Mouse (Mus musculus): ENCODE data around the gene Dglucy. TPM values are rescaled to one million over a fixed set of nuclear protein-coding genes. Genes with fewer than 3 reads are reported as not detected.

Dglucy gene
- polyA plus RNA-seq, 1 experiment from 2014 or later: 2.8 TPM

GRCm38 (mm10) chr12:100841211-100841792 is 62.4 kb downstream of the Dglucy start:
- Histone ChIP-seq H3K9ac (ENCODE audit: low read length) (no peak overlapping the region), H3K36me3 (ENCODE audit: control insufficient read depth, insufficient read depth, low read length) (no peaks in the 10 kb centered on the region), H3K27me3 (ENCODE audit: control insufficient read depth, insufficient read depth, low read length) (no peaks in the 10 kb centered on the region), H3K4me1 (replicated peaks; ENCODE audit: control insufficient read depth, insufficient read depth) (no peaks in the 10 kb centered on the region), H3K4me2 (replicated peaks; ENCODE audit: low read depth) (no peak overlapping the region), H3K4me3 (ENCODE audit: low read depth, low read length) (no peak overlapping the region), H3K9me3 (ENCODE audit: control insufficient read depth, low read length) (no peaks in the 10 kb centered on the region), H3K27ac (replicated peaks) (no peak overlapping the region)
- TF ChIP-seq CTCF (IDR thresholded peaks at IDR 0.05; ENCODE audit: low read depth): peak; percentile 98
- no peak for TF ChIP-seq EP300 (optimal IDR thresholded peaks at IDR 0.05)
- ATAC-seq (ENCODE audit: low FRiP score, low TSS enrichment) (peak; percentile 67), DNase-seq (ENCODE audit: low spot score) (peak; percentile 80)
- WGBS: 20% methylated on average over 3 of the region's 3 CpGs

GRCm38 (mm10) chr12:100843171-100843570 is 64.3 kb downstream of the Dglucy start:
- ATAC-seq (ENCODE audit: low FRiP score, low TSS enrichment): no peak
- H3K9ac ChIP-seq (ENCODE audit: low read length): no peak overlapping the region

GRCm38 (mm10) chr12:100844546-100844945 is 65.7 kb downstream of the Dglucy start:
- TF ChIP-seq EP300 (optimal IDR thresholded peaks at IDR 0.05): no peak
- TF ChIP-seq CTCF (IDR thresholded peaks at IDR 0.05; ENCODE audit: low read depth): no peak
- WGBS: 85% methylated on average over 7 of the region's 7 CpGs

More at GRCm38 (mm10) chr12:100843171-100843570, 64.3 kb downstream of the Dglucy start:
- TF ChIP-seq EP300 (optimal IDR thresholded peaks at IDR 0.05) (no peak), CTCF (IDR thresholded peaks at IDR 0.05; ENCODE audit: low read depth) (no peak)
- no peak overlapping the region for H3K4me3 ChIP-seq (ENCODE audit: low read depth, low read length)
- no peaks in the 10 kb centered on the region for H3K9me3 ChIP-seq (ENCODE audit: control insufficient read depth, low read length)
- WGBS: 65% methylated on average over 4 of the region's 4 CpGs
- H3K36me3 ChIP-seq (ENCODE audit: control insufficient read depth, insufficient read depth, low read length): no peaks in the 10 kb centered on the region
- no peaks in the 10 kb centered on the region for H3K27me3 ChIP-seq (ENCODE audit: control insufficient read depth, insufficient read depth, low read length)
- H3K4me1 ChIP-seq (replicated peaks; ENCODE audit: control insufficient read depth, insufficient read depth): no peaks in the 10 kb centered on the region
- no peak overlapping the region for H3K4me2 ChIP-seq (replicated peaks; ENCODE audit: low read depth)
- peak; percentile 2 for DNase-seq (ENCODE audit: low spot score)
- no peak overlapping the region for H3K27ac ChIP-seq (replicated peaks)

GRCm38 (mm10) chr12:100845829-100846228 is 67.0 kb downstream of the Dglucy start:
- H3K4me1 ChIP-seq (replicated peaks; ENCODE audit: control insufficient read depth, insufficient read depth): no peaks in the 10 kb centered on the region
- no peaks in the 10 kb centered on the region for H3K36me3 ChIP-seq (ENCODE audit: control insufficient read depth, insufficient read depth, low read length)
- no peak overlapping the region for H3K4me3 ChIP-seq (ENCODE audit: low read depth, low read length)
- H3K9me3 ChIP-seq (ENCODE audit: control insufficient read depth, low read length): no peaks in the 10 kb centered on the region
- H3K9ac ChIP-seq (ENCODE audit: low read length): no peak overlapping the region
- TF ChIP-seq EP300 (optimal IDR thresholded peaks at IDR 0.05) (no peak), CTCF (IDR thresholded peaks at IDR 0.05; ENCODE audit: low read depth) (peak; percentile 57)
- 30% methylated on average over 2 of the region's 2 CpGs for WGBS
- DNase-seq (ENCODE audit: low spot score) (peak; percentile 10), ATAC-seq (ENCODE audit: low FRiP score, low TSS enrichment) (no peak)
- H3K27ac ChIP-seq (replicated peaks): no peak overlapping the region
- no peaks in the 10 kb centered on the region for H3K27me3 ChIP-seq (ENCODE audit: control insufficient read depth, insufficient read depth, low read length)
- H3K4me2 ChIP-seq (replicated peaks; ENCODE audit: low read depth): no peak overlapping the region

More at GRCm38 (mm10) chr12:100844546-100844945, 65.7 kb downstream of the Dglucy start:
- Histone ChIP-seq H3K9me3 (ENCODE audit: control insufficient read depth, low read length) (no peaks in the 10 kb centered on the region), H3K4me1 (replicated peaks; ENCODE audit: control insufficient read depth, insufficient read depth) (no peaks in the 10 kb centered on the region), H3K4me2 (replicated peaks; ENCODE audit: low read depth) (no peak overlapping the region), H3K27ac (replicated peaks) (no peak overlapping the region), H3K4me3 (ENCODE audit: low read depth, low read length) (no peak overlapping the region), H3K27me3 (ENCODE audit: control insufficient read depth, insufficient read depth, low read length) (no peaks in the 10 kb centered on the region), H3K9ac (ENCODE audit: low read length) (no peak overlapping the region), H3K36me3 (ENCODE audit: control insufficient read depth, insufficient read depth, low read length) (no peaks in the 10 kb centered on the region)
- DNase-seq (ENCODE audit: low spot score) (peak; percentile 3), ATAC-seq (ENCODE audit: low FRiP score, low TSS enrichment) (no peak)

- H3K27me3 ChIP-seq (ENCODE audit: control insufficient read depth, insufficient read depth, low read length): no peaks in the 10 kb centered on the region
- no peak for ATAC-seq (ENCODE audit: low FRiP score, low TSS enrichment)
- no peaks in the 10 kb centered on the region for H3K9me3 ChIP-seq (ENCODE audit: control insufficient read depth, low read length)
- H3K4me3 ChIP-seq (ENCODE audit: low read depth, low read length): no peak overlapping the region
- no peak for TF ChIP-seq CTCF (IDR thresholded peaks at IDR 0.05; ENCODE audit: low read depth)
- TF ChIP-seq EP300 (optimal IDR thresholded peaks at IDR 0.05): no peak
- no peak overlapping the region for H3K4me2 ChIP-seq (replicated peaks; ENCODE audit: low read depth)
- H3K27ac ChIP-seq (replicated peaks): no peak overlapping the region
- H3K9ac ChIP-seq (ENCODE audit: low read length): no peak overlapping the region
- no peaks in the 10 kb centered on the region for H3K36me3 ChIP-seq (ENCODE audit: control insufficient read depth, insufficient read depth, low read length)
- H3K4me1 ChIP-seq (replicated peaks; ENCODE audit: control insufficient read depth, insufficient read depth): no peaks in the 10 kb centered on the region
- DNase-seq (ENCODE audit: low spot score): no peak
- 68% methylated on average over 1 of the region's 1 CpGs for WGBS
Observed at GRCm38 (mm10) chr12:100846566-100846965, 67.7 kb downstream of the Dglucy start.

GRCm38 (mm10) chr12:100847437-100848080 is 68.7 kb downstream of the Dglucy start:
- Histone ChIP-seq H3K27me3 (ENCODE audit: control insufficient read depth, insufficient read depth, low read length) (no peaks in the 10 kb centered on the region), H3K4me2 (replicated peaks; ENCODE audit: low read depth) (no peak overlapping the region), H3K27ac (replicated peaks) (no peak overlapping the region), H3K9ac (ENCODE audit: low read length) (no peak overlapping the region), H3K4me1 (replicated peaks; ENCODE audit: control insufficient read depth, insufficient read depth) (no peaks in the 10 kb centered on the region), H3K36me3 (ENCODE audit: control insufficient read depth, insufficient read depth, low read length) (no peaks in the 10 kb centered on the region), H3K9me3 (ENCODE audit: control insufficient read depth, low read length) (no peaks in the 10 kb centered on the region), H3K4me3 (ENCODE audit: low read depth, low read length) (no peak overlapping the region)
- TF ChIP-seq EP300 (optimal IDR thresholded peaks at IDR 0.05): no peak
- no peak for TF ChIP-seq CTCF (IDR thresholded peaks at IDR 0.05; ENCODE audit: low read depth)
- no peak for DNase-seq (ENCODE audit: low spot score)
- WGBS: 47% methylated on average over 11 of the region's 11 CpGs
- no peak for ATAC-seq (ENCODE audit: low FRiP score, low TSS enrichment)

Data from stomach, postnatal 0 days (tissue).